22 mouse cellular contexts compared by ENCODE assay signal in genomic region chr15:77235551-77235950, GRCm38 (mm10).
DNase-seq lines count a peak whose midpoint lies in the region; ATAC-seq and TF ChIP-seq lines count a peak whose summit lies in the region.
"Had no signal": no experiment of that assay in that cellular context is flagged by ENCODE, and none has a peak within 500 bp of the region (broad histone marks: within the 10 kb centered on the region; RNA-seq: fewer than 3 reads in every experiment).

No protein-coding gene starts in this region.

- DNase-seq in gastrocnemius, adult 2 months, result no peak
- no peak for DNase-seq in gastrocnemius, postnatal 14 days
- DNase-seq in heart, postnatal 0 days (ENCODE audit: low spot score), result no peak
- no peak for DNase-seq in heart, adult 11 months
- no peak for DNase-seq in left cerebral cortex, adult 2 months (ENCODE audit: extremely low spot score in 1 of 2, low spot score in 2 of 2)
- no peak for DNase-seq in left cerebral cortex, postnatal 36 days (ENCODE audit: low spot score in 2 of 2)
- DNase-seq in limb, embryonic 10.5 days (ENCODE audit: low spot score), result no peak
- no peak for DNase-seq in left cerebral cortex, postnatal 10 days (ENCODE audit: extremely low spot score in 1 of 2, low spot score in 2 of 2)
- DNase-seq: adrenal gland, adult 8-10 months; cerebellum, adult 2 months; cerebellum, postnatal 25 days; gastrocnemius, postnatal 36 days; right cerebral cortex, adult 18-20 months; right cerebral cortex, postnatal 4 days; thymus, adult 18-20 months; thymus, postnatal 4 days had no signal

- no peak overlapping the region for H3K4me2 ChIP-seq in heart, postnatal 0 days (ENCODE audit: low read depth, low read length)
- H3K4me2 ChIP-seq: embryonic facial prominence, embryonic 13.5 days; heart, embryonic 12.5 days; stomach, embryonic 15.5 days had no signal

- intact Hi-C loops in gastrocnemius, adult 2 months (cut with DNase I), result no loop called here
- intact Hi-C loops in gastrocnemius, postnatal 14 days (cut with DNase I; ENCODE audit: low total_unique reads), result no loop called here
- intact Hi-C loops in left cerebral cortex, adult 2 months (cut with DNase I), result no loop called here
- intact Hi-C loops in left cerebral cortex, postnatal 36 days (cut with DNase I), result no loop called here
- intact Hi-C loops in left cerebral cortex, postnatal 10 days (cut with DNase I), result no loop called here

- no peaks in the 10 kb centered on the region for H3K36me3 ChIP-seq in heart, postnatal 0 days (replicated peaks; ENCODE audit: control insufficient read depth, insufficient read depth, low read length)
- no peaks in the 10 kb centered on the region for H3K36me3 ChIP-seq in limb, embryonic 10.5 days
- H3K36me3 ChIP-seq: embryonic facial prominence, embryonic 13.5 days; heart, embryonic 12.5 days; midbrain, embryonic 10.5 days; stomach, embryonic 15.5 days had no signal

- peaks cover 46% of the 10 kb centered on the region for H3K4me1 ChIP-seq in heart, postnatal 0 days (ENCODE audit: control insufficient read depth, insufficient read depth)
- H3K4me1 ChIP-seq in limb, embryonic 10.5 days, result peaks cover 43% of the 10 kb centered on the region

- 81% methylated on average over 4 of the region's 4 CpGs for WGBS in heart, postnatal 0 days
- WGBS in limb, embryonic 10.5 days, result 94% methylated on average over 4 of the region's 4 CpGs

- H3K9me3 ChIP-seq in heart, postnatal 0 days (replicated peaks; ENCODE audit: control insufficient read depth, low read length), result no peaks in the 10 kb centered on the region
- no peaks in the 10 kb centered on the region for H3K9me3 ChIP-seq in limb, embryonic 10.5 days (replicated peaks)
- H3K9me3 ChIP-seq: embryonic facial prominence, embryonic 13.5 days; heart, embryonic 12.5 days; midbrain, embryonic 10.5 days; stomach, embryonic 15.5 days had no signal

- ATAC-seq in heart, postnatal 0 days (ENCODE audit: insufficient read depth, low read depth), result no peak
- ATAC-seq: forebrain, embryonic 14.5 days; Patski had no signal

- no peak overlapping the region for H3K4me3 ChIP-seq in gastrocnemius, adult 2 months
- H3K4me3 ChIP-seq in heart, postnatal 0 days (ENCODE audit: low read depth, low read length), result no peak overlapping the region
- H3K4me3 ChIP-seq in left cerebral cortex, adult 2 months, result no peak overlapping the region
- no peak overlapping the region for H3K4me3 ChIP-seq in limb, embryonic 10.5 days
- H3K4me3 ChIP-seq: embryonic facial prominence, embryonic 13.5 days; heart, embryonic 12.5 days; midbrain, embryonic 10.5 days; stomach, embryonic 15.5 days had no signal

- no peak for TF ChIP-seq EP300 in heart, postnatal 0 days (IDR thresholded peaks at IDR 0.05; ENCODE audit: low read depth)

- no peak overlapping the region for H3K9ac ChIP-seq in heart, postnatal 0 days (replicated peaks; ENCODE audit: low read depth, low read length)
- H3K9ac ChIP-seq: embryonic facial prominence, embryonic 13.5 days; heart, embryonic 12.5 days; stomach, embryonic 15.5 days had no signal

- H3K27ac ChIP-seq in gastrocnemius, adult 2 months, result peak overlapping the region; percentile 75
- peak overlapping the region; percentile 2; the same call in 1 of the 2 replicates for H3K27ac ChIP-seq in heart, postnatal 0 days (ENCODE audit: low read depth)
- peak overlapping the region; percentile 12; the same call in 1 of the 2 replicates for H3K27ac ChIP-seq in left cerebral cortex, adult 2 months
- H3K27ac ChIP-seq in limb, embryonic 10.5 days, result peak overlapping the region; percentile 48; the same call in 1 of the 2 replicates
- H3K27ac ChIP-seq: embryonic facial prominence, embryonic 13.5 days; midbrain, embryonic 10.5 days; stomach, embryonic 15.5 days had no signal

- no peaks in the 10 kb centered on the region for H3K27me3 ChIP-seq in heart, postnatal 0 days (ENCODE audit: control insufficient read depth, insufficient read depth, low read length)
- no peaks in the 10 kb centered on the region for H3K27me3 ChIP-seq in limb, embryonic 10.5 days (ENCODE audit: low read depth, poor library complexity, severe bottlenecking)
- H3K27me3 ChIP-seq: embryonic facial prominence, embryonic 13.5 days; heart, embryonic 12.5 days; Patski; stomach, embryonic 15.5 days had no signal

- no peak for TF ChIP-seq CTCF in gastrocnemius, adult 2 months (IDR thresholded peaks at IDR 0.05)
- no peak for TF ChIP-seq CTCF in heart, postnatal 0 days (IDR thresholded peaks at IDR 0.05; ENCODE audit: low read depth)
- TF ChIP-seq CTCF in left cerebral cortex, adult 2 months (IDR thresholded peaks at IDR 0.05), result no peak

Comparison
In these comparisons a context has a peak if more than half of its experiments do, and no peak if none do; other contexts are left out.
1. H3K27ac ChIP-seq: peak in every context shown above with its lines; median percentile 75 in gastrocnemius, adult 2 months; 48 in limb, embryonic 10.5 days; 12 in left cerebral cortex, adult 2 months; 2 in heart, postnatal 0 days.